Mouse (Mus musculus) 416B (cell line): ENCODE measurements at regions not wholly inside any gene's neighbourhood (a gene's known extent, or its start where the extent isn't known, plus 50 kb on each side); places are given as distances from the start of the nearest gene placed in this dataset.
A peak's percentile ranks its signal among the peaks of the same experiment; 100 is the strongest.

ENCODE experiments used
- DNase-seq: peaks from one replicate; pipeline ENCODE4 v3.0.0; 2011; ENCODE audit warnings: low read depth

- DNase-seq: no peak
Observed at GRCm38 (mm10) chr17:60509122-60509521, 1496.0 kb upstream of the Nudt12 start.

- DNase-seq: peak; percentile 7
Observed at GRCm38 (mm10) chr17:60468901-60469300, 1455.7 kb upstream of the Nudt12 start.

- DNase-seq: no peak
Observed at GRCm38 (mm10) chr17:60465041-60465440, 1451.9 kb upstream of the Nudt12 start.

- no peak for DNase-seq
Observed at GRCm38 (mm10) chr17:60452861-60453260, 1439.7 kb upstream of the Nudt12 start.

GRCm38 (mm10) chr17:60423570-60423969, 1410.4 kb upstream of the Nudt12 start:
- peak; percentile 10 for DNase-seq
